Mouse (Mus musculus) adrenal gland (tissue): ENCODE results near the gene Fam13a.

Source experiments
- intact Hi-C: fragments of 180-260 bp; cut with DNase I; formaldehyde crosslinking; loops from one replicate; pipeline ENCODE4 v1.15.1; 2025

The Fam13a gene

GRCm38 (mm10) chr6:58889917-58890316 lies 134.4 kb downstream of the Fam13a start:
- intact Hi-C loops = no loop called here

GRCm38 (mm10) chr6:58882271-58882670 lies 142.1 kb downstream of the Fam13a start:
- intact Hi-C loops = no loop called here
